ENCODE assay signal across 19 mouse cellular contexts in the genomic region with DNA sequence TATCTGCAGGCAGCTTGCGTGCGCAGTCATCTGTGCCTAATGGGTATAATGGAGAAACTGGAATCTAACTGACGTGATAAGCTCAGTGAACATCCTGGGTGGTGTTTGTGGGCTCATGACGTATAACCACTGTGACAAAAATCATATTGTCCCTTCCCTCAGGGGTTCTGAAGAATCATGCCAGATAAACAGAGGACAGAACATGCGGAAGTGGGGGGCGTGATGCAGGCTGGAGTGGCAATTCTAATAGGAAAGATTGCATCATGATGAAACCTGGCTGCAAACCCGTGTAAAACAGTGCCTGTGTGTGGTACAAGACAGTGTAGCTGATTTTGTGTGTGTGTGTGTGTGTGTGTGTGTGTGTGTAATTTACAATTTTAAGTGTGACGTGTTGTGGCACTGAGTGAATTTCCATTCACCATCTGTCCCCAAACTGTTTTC.
DNase-seq lines count a peak whose midpoint lies in the region; ATAC-seq and TF ChIP-seq lines count a peak whose summit lies in the region.
"Had no signal": no experiment of that assay in that cellular context is flagged by ENCODE, and none has a peak within 500 bp of the region (broad histone marks: within the 10 kb centered on the region; RNA-seq: fewer than 3 reads in every experiment).

No protein-coding gene starts in this region.

- TF ChIP-seq CTCF in MEL (IDR thresholded peaks at IDR 0.05 in 2 of 3, conservative IDR thresholded peaks at IDR 0.05 in 1 of 3; ENCODE audit: control insufficient read depth in 1 of 3, insufficient read depth in 1 of 3, low read depth in 2 of 3, low read length in 3 of 3, poor library complexity in 1 of 3, severe bottlenecking in 1 of 3): no peak
- no peak for TF ChIP-seq CTCF in thymus, adult 2 months (IDR thresholded peaks at IDR 0.05; ENCODE audit: borderline replicate concordance, control insufficient read depth, extremely low read depth, insufficient read depth, low read length, poor library complexity)

- DNase-seq in adrenal gland, adult 8-10 months: peak; percentile 18
- DNase-seq in adrenal gland, adult 2 months: no peak
- DNase-seq in frontal cortex, postnatal 14 days (ENCODE audit: low spot score in 2 of 2): no peak
- DNase-seq in MEL (ENCODE audit: low read depth, low spot score): peak; percentile 7
- peak; percentile 62 for DNase-seq in layer of hippocampus, adult 9-10 months (ENCODE audit: low spot score)
- DNase-seq in T-cell, adult 2 months (ENCODE audit: low spot score): no peak
- DNase-seq in thymus, adult 2 months: no peak
- DNase-seq: cerebellum, postnatal 36 days; heart, adult 2 months; kidney, adult 18-20 months; kidney, postnatal 14 days; lung, embryonic 14.5 days; midbrain, embryonic 14.5 days; thymus, postnatal 4 days had no signal

- WGBS in thymus, adult 2 months: 90% methylated on average over 8 of the region's 8 CpGs

- no peaks in the 10 kb centered on the region; a peak in 1 of 4 replicates for H3K4me1 ChIP-seq in MEL (ENCODE audit: control insufficient read depth in 1 of 2, insufficient read depth in 2 of 2, low read length in 2 of 2)
- no peaks in the 10 kb centered on the region for H3K4me1 ChIP-seq in thymus, adult 2 months (replicated peaks; ENCODE audit: control insufficient read depth, insufficient read depth, low read length)
- H3K4me1 ChIP-seq: embryonic facial prominence, embryonic 12.5 days; neural tube, embryonic 12.5 days had no signal

- ATAC-seq in frontal cortex, adult (ENCODE audit: low TSS enrichment): peak; percentile 29; the same call in 1 of the 2 replicates
- ATAC-seq: Patski had no signal

- no peak overlapping the region for H3K9ac ChIP-seq in MEL (ENCODE audit: control insufficient read depth, low read depth, low read length, poor library complexity, severe bottlenecking)
- H3K9ac ChIP-seq: embryonic facial prominence, embryonic 12.5 days; lung, embryonic 14.5 days; neural tube, embryonic 12.5 days had no signal

- H3K9me3 ChIP-seq in MEL (replicated peaks; ENCODE audit: insufficient read depth, low read length): no peaks in the 10 kb centered on the region
- H3K9me3 ChIP-seq: embryonic facial prominence, embryonic 12.5 days; neural tube, embryonic 12.5 days had no signal

- H3K27ac ChIP-seq in MEL (ENCODE audit: control insufficient read depth, low read depth, low read length): peak overlapping the region; percentile 70; the same call in 1 of the 2 replicates
- no peak overlapping the region for H3K27ac ChIP-seq in thymus, adult 2 months (ENCODE audit: control insufficient read depth, insufficient read depth, low read length)
- H3K27ac ChIP-seq: embryonic facial prominence, embryonic 12.5 days; heart, adult 2 months; neural tube, embryonic 12.5 days had no signal

- peaks cover 0 to 1% of the 10 kb centered on the region in 2 experiments; a peak in 1 of 4 replicates for H3K27me3 ChIP-seq in MEL (ENCODE audit: control insufficient read depth in 1 of 2, insufficient read depth in 2 of 2, low read length in 2 of 2)
- no peaks in the 10 kb centered on the region for H3K27me3 ChIP-seq in thymus, adult 2 months (ENCODE audit: control insufficient read depth, insufficient read depth, low read length)
- H3K27me3 ChIP-seq: CH12.LX; embryonic facial prominence, embryonic 12.5 days; neural tube, embryonic 12.5 days; Patski had no signal

- no peaks in the 10 kb centered on the region for H3K36me3 ChIP-seq in MEL (ENCODE audit: control insufficient read depth in 1 of 2, insufficient read depth in 2 of 2, low read length in 2 of 2)
- no peaks in the 10 kb centered on the region for H3K36me3 ChIP-seq in thymus, adult 2 months (ENCODE audit: control insufficient read depth, insufficient read depth, low read length)
- H3K36me3 ChIP-seq: embryonic facial prominence, embryonic 12.5 days; neural tube, embryonic 12.5 days had no signal

- TF ChIP-seq POLR2A in MEL (IDR thresholded peaks at IDR 0.05; ENCODE audit: control insufficient read depth in 1 of 2, insufficient read depth in 1 of 2, low read depth in 1 of 2, low read length in 2 of 2, poor library complexity in 1 of 2): no peak
- no peak for TF ChIP-seq POLR2A in thymus, adult 2 months (IDR thresholded peaks at IDR 0.05; ENCODE audit: control insufficient read depth, extremely low read depth, insufficient read depth, low read length, poor library complexity)

- TF ChIP-seq RAD21 in MEL (IDR thresholded peaks at IDR 0.05; ENCODE audit: low read depth, low read length): no peak

- no peaks in the 10 kb centered on the region for H3K79me2 ChIP-seq in MEL (ENCODE audit: control insufficient read depth, insufficient read depth, low read length, poor library complexity)

- no peak overlapping the region for H3K4me3 ChIP-seq in MEL (ENCODE audit: control insufficient read depth in 1 of 2, insufficient read depth in 1 of 2, low read depth in 2 of 2, low read length in 2 of 2)
- H3K4me3 ChIP-seq in thymus, adult 2 months (ENCODE audit: control insufficient read depth, insufficient read depth, low read length): no peak overlapping the region
- H3K4me3 ChIP-seq: embryonic facial prominence, embryonic 12.5 days; heart, adult 2 months; neural tube, embryonic 12.5 days had no signal

- no peak for TF ChIP-seq EP300 in MEL (IDR thresholded peaks at IDR 0.05; ENCODE audit: low read depth in 1 of 2, low read length in 2 of 2)

TF ChIP-seq in MEL, 35 proteins besides CTCF, POLR2A, EP300 and RAD21:
- TF ChIP-seq CHD1 (IDR thresholded peaks at IDR 0.05; ENCODE audit: low read depth, low read length) (no peak), MXI1 (IDR thresholded peaks at IDR 0.05; ENCODE audit: low read depth, low read length) (no peak), ELF1 (IDR thresholded peaks at IDR 0.05; ENCODE audit: low read depth, low read length) (0 out of 2 replicates have a peak, but pooled peaks have one; percentile 11), ETS1 (IDR thresholded peaks at IDR 0.05; ENCODE audit: low read depth, low read length) (0 out of 2 replicates have a peak, but pooled peaks have one; percentile 9), BHLHE40 (IDR thresholded peaks at IDR 0.05; ENCODE audit: borderline replicate concordance, low read depth, low read length) (no peak)

Comparison
In these comparisons a context has a peak if more than half of its experiments do, and no peak if none do; other contexts are left out.
1. DNase-seq: peak in adrenal gland, adult 8-10 months (single experiment), MEL (single experiment) and layer of hippocampus, adult 9-10 months (single experiment); none in adrenal gland, adult 2 months (single experiment), frontal cortex, postnatal 14 days (0 of 2), T-cell, adult 2 months (single experiment) and thymus, adult 2 months (single experiment).